Mouse (Mus musculus): Measurements from ENCODE around the gene Fam129a. TPM values are rescaled to one million over a fixed set of nuclear protein-coding genes. Genes with fewer than 3 reads are reported as not detected.

Gene Fam129a
- total and polyA plus RNA-seq, 3 experiments, result 12.9 to 116 (median 101) TPM

DNA sequence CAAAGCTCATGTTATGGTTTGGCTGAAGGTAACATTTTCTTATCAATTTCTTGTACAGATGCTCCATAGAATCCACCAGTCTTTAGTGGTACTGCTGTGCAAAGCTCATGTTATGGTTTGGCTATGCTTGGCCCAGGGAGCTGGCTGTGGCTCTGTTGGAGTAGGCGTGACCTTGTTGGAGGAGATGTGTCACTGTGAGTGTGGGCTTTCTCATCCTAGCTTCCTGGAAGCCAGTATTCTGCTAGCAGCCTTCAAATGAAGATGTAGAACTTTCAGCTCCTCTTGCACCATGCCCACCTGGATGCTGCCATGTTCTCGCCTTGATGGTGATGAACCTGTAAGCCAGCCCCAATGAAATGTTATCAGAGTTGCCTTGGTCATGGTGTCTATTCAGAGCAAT, 178.9 kb downstream of the Fam129a start:
- DNase-seq, result peak; percentile 62

DNA sequence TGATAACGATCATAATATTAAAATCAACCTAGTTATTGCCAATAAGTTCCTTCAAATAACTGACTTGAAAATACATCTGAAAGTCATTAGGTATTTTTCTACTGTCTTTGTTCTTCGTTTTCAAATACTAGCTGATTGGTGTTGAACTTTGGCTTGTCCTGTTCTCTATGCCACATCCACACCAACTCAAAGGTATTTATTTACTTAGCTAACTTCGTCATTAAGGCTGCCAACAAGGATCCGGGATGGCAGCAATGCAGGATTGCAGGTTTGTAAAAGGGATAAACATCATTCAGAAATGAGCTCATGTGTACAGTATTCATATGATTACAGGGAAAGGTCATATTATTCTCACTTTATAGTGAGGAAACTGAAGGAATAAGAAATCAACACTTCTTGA, 182.0 kb downstream of the Fam129a start:
- DNase-seq, result no peak

DNA sequence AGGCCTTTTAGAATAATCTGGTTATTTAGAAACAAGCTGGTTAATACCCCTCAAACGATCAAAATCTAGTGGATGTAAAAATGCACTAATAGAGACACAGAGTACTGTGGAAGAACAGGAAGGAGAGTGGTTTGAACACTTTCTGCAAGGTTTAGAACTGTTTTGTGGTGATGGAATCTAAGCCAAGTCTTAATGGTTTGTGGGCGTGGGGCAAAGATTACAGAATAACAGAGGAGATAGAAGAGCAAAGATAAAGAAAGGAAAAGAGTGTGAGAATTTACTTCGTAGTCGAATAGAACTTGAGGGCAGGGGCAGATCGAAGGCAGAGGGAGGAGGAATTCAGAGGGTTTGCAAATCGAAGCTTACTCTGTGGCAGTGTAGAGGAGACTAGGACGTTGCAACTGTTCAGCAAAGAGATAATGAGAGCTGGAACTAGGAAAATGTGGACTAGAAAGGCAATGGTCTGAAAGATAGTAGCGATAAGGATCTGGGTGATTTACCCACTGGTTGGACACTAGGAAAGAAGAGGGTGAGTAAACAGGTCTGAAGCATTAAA, 182.5 kb downstream of the Fam129a start:
- no peak for DNase-seq

DNA sequence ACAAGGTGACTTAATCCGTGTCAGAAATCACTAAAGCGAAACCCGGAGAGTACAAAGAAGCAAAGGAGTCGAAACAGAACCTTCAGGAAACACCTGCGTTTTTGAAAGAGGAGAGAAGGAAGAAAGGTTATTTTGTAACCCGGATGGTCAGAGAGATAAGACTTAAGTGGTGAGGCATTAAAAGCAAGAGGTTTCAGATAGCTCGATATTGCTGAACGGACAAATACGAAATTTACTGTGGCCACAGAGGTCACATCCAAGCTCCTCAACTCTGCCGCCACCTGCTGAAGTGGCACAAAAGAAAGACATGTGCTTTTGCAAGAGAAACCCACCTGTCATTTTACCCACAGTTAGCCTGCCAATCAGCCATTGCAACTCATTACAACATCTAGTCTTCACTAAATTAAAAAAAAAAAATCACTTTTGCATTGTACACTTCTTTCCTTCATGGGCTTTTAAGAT, 183.1 kb downstream of the Fam129a start:
- DNase-seq, result no peak

DNA sequence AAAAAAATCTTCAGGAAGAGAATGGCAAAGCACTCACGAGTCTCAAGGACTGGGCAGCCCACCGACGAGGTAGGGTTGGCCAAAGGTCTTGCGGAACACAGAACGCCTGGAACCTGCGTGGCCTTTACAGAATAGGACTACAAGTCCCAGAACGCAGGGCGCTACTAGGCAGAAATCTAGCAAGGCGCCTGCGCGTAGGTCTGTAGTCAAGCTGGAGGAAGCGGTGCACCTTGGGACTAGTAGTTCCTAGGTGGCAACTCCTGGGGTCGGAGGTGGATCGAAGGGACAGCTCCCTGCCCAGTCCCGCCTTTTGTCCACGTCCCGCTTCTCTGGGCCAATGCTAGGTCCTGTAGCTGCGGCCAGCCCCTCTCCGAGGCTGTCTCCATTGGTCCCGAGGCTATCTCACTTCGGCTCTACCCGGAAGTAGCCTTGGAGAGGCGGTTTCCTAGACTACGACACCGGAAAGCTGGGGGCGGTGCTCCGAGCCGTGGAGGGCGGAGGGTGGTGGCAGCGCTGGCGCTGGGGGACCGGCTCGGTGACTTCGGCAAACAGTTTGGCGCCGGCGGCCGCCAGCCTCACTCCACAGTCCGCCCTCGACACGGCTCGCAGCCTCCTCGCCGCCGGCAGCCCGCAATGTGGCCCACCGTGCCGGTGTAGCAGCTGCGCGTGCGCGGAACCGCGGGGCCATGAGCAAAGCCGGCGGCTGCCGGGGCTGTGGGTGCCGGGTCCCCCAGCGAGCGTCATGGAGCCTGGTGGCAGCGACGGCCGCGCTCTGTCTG, 184.1 kb downstream of the Fam129a start, which contains the start of gene Edem3:
Gene Edem3, plus strand, starts transcription at position 491 of the 779 bp plus-strand sequence.
- peak; percentile 99 for DNase-seq

DNA sequence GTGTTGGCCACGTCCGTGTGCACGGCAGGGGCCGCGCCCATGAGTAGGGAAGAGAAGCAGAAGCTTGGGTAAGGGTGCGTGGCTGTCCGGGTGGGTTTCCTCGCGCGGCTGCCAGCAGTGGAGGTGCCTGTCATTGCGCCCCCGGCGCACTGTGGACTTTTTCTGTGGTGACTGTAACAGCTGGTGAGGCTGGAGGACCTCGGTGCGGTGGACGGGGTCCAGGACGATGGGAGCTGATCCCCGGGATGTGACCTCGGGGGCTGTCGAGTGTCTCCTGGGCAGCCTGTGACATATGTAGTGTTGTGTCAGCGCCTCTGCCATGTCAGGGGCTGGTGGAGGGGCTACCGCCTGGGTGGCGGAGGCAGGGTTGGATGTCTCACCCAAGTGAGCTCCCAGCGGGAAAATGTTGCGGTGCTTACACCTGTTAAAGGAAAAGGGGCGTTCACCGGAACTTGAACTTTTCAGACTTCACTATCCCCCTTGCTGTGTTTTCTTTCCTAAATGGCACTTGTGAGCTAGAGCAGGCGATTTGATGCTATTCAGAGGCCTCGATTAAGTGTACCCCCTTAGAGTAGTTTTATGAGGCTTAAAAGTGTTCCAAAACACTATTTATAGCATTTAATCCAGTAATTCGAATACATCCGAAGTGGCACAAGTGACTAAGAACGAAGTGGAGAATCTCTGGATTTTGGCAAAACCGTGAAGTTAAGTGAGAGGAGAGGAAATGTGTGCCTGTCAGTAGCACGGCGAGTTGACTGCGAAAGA, 184.9 kb downstream of the Fam129a start:
- DNase-seq, result no peak

DNA sequence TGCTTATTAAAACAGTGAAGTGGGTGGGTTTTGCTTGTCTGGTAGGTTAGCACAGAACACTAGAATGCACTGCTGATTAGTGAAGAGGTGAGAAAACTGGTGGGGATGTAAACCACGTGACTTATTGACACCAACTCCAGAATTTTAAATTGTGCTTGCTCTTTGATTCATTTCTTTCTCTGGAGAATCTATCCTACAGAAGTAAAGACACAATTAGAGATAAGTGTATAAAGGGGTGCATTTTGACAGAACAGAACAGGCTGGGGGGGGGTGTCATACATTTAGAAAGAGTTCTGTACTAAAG, 185.4 kb downstream of the Fam129a start:
- DNase-seq, result no peak

DNA sequence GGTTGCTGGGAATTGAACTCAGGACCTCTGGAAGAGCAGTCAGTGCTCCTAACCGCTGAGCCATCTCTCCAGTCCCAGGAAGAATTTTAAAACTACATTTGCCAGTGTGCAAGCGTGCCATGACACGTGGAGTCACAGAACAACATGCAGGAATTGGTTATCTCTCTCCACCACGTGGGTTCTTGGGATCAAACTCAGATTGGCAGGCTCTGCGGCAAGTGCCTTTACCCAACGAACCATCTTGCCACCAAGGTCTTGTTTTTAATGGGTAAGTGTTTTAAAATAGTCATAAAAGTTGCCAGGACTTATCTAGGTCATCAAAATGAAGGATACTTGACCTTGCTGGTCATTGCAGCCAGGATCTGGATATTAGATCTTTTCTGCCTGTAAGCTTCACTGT, 187.3 kb downstream of the Fam129a start:
- DNase-seq, result peak; percentile 52

DNA sequence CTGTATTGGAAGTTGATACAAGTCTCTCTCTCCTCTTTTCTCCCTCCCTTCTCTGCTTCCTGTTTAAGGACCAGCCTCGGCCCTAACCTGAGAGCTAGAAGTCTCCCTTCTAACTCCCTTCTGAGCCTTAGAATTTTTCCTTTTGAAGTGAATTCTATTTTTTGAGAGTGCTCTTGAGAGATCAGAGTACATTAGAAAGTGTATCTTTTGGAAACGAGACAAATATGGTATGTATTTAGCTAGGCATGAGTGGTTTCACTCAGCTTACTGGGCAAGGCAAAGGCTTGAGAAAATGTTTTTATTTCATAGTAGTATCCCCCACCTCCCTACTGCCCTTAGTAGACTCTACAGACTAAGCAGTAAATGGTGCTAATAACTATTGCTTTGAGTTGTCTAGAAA, 188.0 kb downstream of the Fam129a start:
- DNase-seq, result no peak

DNA sequence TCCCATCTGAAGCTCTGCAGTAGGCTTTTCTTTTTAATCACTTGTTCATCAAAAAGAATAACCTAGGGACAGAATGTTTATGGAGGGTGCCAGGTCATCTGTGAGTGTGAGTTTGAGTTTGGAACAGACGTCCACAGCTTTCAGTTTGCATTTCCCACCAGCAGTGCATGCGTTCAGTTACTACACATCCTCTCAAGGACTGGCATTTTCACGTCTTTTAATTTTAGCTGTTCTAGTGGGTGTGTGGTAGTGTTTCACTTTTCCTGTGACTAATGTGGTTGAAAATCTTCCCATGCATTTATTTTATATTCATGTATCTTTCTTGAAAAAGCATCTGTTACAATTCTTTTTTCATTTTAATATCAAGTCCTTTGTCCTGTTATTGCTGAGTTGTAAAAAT, 193.2 kb downstream of the Fam129a start:
- no peak for DNase-seq

DNA sequence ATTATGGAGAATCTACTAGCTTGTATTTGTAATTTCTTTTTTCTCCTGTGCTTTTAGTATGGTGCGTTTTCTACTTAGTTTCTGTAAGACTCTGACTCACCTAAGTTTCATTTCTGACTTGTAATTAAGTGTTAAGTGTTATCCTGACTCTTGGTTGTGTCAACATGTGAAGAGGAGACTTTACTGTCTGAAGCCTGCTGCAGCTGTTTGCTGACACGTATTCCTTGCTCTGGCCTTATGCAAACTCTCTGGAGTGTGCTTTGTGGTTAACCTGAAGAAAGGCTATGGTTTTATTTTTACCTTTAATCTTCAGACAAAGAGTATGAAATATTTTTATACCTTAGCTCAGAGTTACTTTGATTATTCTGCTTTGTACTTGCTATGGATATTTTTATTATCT, 195.2 kb downstream of the Fam129a start:
- no peak for DNase-seq

DNA sequence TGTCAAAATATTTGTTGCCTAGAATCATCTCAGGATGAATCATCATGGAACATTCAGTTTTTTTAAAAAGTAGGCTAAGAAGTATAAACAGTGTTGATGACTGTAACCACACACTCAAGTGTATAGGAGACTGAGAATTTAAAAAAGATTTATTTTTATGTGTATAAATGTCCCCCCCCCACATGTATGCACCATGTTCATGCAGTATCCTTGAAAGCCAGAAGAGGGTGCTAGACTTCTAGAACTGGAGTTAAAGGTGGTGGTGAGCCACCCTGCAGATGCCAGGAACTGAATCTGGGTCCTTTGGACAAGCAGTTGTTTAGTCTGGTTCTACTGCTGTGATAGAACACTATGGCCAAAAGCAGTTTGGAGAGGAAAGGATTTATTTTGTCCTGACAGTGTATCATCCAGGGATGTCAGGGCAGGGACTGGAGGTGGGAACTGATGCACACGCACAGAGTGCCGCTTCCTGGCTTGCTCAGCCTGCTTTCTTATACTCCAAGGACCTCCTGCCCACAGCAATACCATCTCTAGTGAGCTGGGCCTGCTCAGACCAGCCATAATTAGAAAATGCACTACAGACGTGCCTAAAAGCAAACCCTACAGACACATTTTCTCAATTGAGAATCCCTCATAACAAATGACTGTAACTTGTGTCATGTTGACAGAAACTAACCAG, 196.1 kb downstream of the Fam129a start:
- no peak for DNase-seq

DNA sequence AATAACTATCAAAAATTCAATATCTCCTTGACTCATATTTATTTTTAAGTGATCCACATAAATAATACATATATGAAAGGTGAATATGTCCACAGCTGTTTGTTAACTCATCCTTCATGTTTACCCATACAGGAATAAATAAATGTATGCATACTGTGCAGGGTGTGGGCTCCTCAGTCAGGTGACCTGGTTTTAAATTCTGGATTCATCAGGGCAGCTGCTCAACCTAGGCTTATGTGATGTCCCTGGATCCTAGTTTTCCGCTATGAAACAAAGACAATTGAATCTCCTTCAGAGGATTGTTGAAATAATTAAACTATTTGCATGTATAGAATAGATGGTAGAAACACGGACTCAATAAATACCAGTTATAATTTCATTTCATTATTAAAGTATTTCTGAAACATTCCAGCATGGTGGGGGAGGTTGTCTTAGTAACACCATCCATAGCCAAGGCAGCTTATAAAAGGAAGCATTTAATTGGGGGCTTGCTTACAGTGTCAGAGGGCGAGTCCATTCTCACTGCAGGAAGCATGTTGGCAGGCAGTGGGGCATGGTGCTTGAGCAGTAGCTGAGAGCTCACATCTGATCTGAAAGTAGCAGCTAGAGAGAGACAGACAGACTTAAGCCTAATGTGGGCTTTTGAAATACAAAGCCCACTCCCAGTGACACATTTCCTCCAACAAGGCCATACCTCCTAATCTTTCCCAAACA, 198.4 kb downstream of the Fam129a start:
- no peak for DNase-seq

Other genes starting within 250 kb of the Fam129a start
- gene Ivns1abp, start 226.7 kb upstream of the Fam129a start, total RNA-seq (2021), result 100 to 1,000 TPM; 125 to 194 TPM
- 20.5 and 31.1 TPM in 2 replicates for gene Ivns1abp, start 226.7 kb upstream of the Fam129a start, polyA plus RNA-seq (2012; rRNA removed)
- gene Swt1, start 142.7 kb upstream of the Fam129a start, total RNA-seq (2021), result 10 to 100 TPM; 18.6 to 33.2 TPM
- 1.6 and 3.1 TPM in 2 replicates for gene Swt1, start 142.7 kb upstream of the Fam129a start, polyA plus RNA-seq (2012; rRNA removed)
- 10 to 100 TPM; 24.8 to 35.1 TPM for gene Trmt1l, start 142.6 kb upstream of the Fam129a start, total RNA-seq (2021)
- 18.2 and 20.5 TPM in 2 replicates for gene Trmt1l, start 142.6 kb upstream of the Fam129a start, polyA plus RNA-seq (2012; rRNA removed)
- 10 to 100 TPM; 38.6 to 82.3 TPM for gene Rnf2, start 70.2 kb upstream of the Fam129a start, total RNA-seq (2021)
- 3.4 and 3.9 TPM in 2 replicates for gene Rnf2, start 70.2 kb upstream of the Fam129a start, polyA plus RNA-seq (2012; rRNA removed)
- 100 to 1,000 TPM in 1 of 2 experiments, 10 to 100 TPM in 1; 77.7 to 112 TPM for gene Edem3, start 184.2 kb downstream of the Fam129a start, total RNA-seq (2021)
- 12.7 and 17.0 TPM in 2 replicates for gene Edem3, start 184.2 kb downstream of the Fam129a start, polyA plus RNA-seq (2012; rRNA removed)